Mouse (Mus musculus) lung, adult 2 months (tissue): ENCODE results near the gene Gmppb.

Experiments
- CTCF ChIP-seq: fragments of 200-500 bp; IDR thresholded peaks from 2 replicates; pipeline ENCODE4 v1.5.1; 2011; ENCODE audit warnings: mild to moderate bottlenecking, low read length, control low read depth; ENCODE audit not compliant: insufficient read depth
- POLR2A ChIP-seq: fragments of 200-500 bp; IDR thresholded peaks from 2 replicates; pipeline ENCODE4 v1.6.1; 2011; ENCODE audit warnings: low read depth, mild to moderate bottlenecking, control low read depth, low read length, borderline replicate concordance; ENCODE audit errors: extremely low read depth

- TF ChIP-seq POLR2A (no peak), CTCF (no peak)
Observed at GRCm38 (mm10) chr9:108026584-108026983, 22.5 kb upstream of the Gmppb start.
